Mouse (Mus musculus) brain, embryonic 18.5 days (tissue): ENCODE data around the gene Rab40b.

Source experiments
- DNase-seq: peaks from one replicate; pipeline ENCODE4 v3.0.0-alpha.2; 2012; ENCODE audit warnings: low read depth, low spot score

Rab40b gene

DNA sequence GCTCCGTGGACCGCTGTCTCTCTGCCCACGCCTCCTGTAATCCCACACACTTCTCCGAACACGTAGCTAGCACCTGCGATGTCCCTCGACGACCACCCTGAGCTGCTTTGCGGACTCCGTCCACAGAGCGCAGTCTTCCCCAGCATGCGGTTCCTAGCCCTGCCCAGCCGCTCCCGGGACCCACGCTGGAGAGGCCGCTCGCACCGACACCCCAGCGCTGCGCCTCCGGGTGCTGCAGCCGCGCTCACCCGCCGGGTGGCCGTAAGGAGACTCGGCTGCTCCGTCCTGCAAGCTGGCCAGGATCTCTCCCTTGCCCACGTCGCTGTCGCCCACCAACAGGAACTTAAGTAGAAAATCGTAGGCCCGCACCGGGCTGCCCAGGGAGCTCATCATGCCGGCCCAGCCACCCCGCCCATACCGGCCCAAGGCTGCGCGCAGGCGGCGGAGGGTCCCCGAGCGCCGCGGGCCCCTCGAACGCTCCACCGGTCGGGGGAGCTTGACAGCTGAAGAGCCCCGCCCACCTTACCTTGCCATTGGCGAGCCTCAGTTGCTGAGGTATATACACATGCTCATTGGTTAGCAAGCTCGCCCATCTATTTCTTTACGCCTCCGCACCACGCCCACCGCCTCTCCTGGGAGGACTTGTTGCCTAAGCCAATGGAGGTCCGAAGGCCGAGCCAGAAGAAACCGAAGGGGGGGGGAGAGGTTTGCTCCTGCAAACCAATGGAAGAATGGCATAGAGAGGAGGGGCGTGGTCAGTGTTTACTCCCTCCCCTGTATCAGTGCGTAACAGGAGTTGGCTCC is at the start of gene Rab40b:
TSS of gene Rab40b (minus strand) at position 502 of the 804 bp plus-strand sequence.
- peak; percentile 95 for DNase-seq

DNA sequence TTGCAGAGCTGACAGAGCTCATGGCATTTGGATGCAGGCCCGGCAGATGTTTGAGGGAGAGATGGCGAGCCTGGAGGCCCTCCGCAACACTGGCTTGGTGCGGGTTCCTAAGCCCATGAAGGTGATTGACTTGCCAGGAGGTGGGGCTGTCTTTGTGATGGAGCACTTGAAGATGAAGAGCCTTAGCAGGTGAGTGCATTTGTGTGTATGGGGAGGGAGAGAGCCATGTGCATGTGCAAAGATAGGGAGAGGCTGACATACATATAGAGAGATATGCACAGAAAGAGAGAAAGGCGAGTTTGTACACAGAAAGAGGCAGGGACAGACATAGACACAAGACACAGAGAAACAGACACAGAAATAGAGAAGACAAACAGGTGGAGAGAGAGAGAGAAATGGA is 49.2 kb upstream of the Rab40b start:
- DNase-seq, result no peak

DNA sequence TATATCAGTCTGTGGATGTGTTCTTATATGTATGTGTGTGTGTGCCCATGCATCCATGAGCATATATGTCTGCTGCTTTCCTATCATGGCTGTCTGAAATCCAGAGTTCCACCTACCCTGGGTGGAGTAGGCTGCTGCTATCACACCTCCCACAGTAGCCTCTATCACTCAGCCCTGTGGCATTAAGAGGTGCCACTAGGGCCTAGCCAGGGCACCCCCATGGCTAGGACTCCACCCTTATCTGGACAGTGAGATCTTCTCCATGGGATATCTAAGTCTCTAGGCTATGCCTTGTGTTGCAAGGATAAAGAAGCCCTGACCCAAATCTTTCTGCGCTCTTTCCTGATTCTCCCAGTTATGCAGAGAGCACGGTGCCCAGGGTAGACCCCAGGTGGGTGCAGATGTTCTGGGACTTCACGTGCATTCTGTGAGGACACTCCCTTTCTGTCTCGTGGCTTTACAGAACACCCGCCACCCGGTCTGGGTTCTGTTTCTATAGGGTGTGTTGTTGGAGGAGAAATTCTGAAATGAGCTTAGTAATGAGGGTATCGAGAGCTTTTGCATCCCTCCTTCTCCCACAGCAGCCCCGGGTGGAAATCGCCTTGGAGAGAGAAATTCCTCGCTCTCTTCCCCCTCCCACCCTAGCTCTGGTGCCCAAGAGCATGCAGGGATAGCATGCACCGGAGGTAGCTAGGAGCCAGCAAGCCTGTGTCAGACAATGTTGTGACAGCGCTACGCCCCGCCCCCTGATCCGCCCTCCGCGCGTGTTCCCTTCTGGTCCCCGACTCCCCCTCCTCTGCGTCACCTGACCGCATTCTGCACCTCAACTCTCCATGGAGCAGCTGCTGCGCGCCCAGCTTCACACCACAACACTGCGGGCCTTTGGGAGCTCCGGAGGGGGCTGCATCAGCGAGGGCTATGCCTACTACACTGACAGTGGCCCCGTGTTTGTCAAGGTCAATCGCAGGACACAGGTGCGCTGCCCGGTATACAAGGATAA is 46.4 kb upstream of the Rab40b start, which contains the start of gene Fn3k:
TSS of gene Fn3k (plus strand) at position 758 of the 1,000 bp plus-strand sequence.
- peak; percentile 73 for DNase-seq

DNA sequence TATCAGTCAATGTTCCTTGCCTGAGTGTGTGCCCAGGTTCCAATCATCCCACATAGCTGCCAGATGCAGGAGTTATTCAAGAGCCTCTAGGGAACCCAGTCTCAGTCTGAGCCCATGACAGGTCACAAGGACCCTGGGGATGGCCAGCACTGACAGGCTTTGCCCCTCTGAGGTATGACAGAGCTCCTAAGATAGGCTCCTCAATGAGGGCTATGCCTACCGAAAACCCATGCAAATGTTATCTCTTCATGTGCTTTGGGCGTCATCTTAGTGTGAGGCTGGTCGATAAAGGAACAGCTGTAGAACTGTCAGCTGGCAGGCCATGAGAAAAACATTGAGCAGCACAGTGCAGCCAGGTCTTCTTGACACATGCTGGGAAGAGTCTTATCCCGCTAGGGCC is 45.3 kb upstream of the Rab40b start:
- no peak for DNase-seq

DNA sequence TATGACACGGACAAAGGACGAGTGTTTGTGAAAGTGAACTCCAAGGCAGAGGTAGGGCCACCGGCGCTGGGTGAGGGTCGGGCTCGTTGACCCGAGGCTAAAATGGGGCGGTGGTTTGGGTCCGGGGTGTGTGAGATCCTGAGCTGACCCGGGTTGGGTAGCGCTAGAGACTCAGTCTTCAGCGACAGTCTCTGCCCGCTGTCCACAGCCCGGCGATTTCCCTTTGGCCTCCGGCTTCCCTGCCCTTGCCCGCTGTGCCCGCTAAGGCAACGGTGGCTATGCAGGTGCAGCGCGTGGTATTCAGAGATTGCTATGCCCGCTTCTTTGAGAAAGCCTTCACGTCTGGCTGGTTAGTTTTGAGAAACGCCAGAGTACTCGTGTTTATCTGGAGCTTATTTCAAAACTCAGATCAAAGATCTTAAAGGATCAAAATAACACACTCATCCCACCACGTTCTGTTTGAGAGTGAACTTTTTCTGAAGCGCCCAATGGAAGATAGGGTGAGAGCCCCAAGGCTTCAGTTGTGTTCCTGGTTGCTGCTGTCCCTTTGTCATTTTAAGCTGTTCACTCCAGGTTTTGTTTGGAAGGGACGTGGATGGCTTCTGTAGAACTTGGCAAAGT is 33.6 kb upstream of the Rab40b start:
- DNase-seq, result no peak

DNA sequence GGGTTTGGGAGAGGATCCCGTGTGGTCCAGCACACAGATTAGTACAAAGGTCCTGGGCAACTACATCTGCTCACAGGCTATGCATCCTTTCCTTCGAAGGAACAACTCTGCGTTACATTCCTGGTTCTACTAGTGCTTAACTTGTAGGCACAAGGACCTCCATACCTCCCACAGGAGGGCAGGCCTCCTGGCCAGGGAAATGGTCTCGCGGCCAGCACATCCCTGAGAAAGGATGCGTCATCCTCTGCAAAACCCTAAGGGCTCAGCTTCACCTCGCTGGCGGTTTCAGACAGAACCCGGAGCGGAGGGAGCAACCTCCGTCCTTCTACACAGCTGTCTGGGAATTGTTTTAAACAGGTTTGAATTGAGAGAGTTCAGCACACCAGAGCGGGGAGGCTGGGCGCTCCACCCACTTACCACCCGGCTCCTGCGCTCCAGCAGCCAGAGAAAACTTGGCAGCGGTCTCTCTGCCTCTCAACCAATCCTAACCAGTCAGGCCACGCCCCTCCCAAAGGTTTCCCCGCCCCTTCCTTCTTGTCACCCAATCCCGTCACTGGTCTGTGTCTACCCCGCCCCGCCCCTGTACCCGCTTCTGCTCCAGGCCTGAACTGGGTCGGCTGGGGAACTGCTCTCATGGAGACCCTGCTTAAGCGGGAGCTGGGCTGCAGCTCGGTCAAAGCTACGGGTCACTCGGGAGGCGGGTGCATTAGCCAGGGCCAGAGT is 32.9 kb upstream of the Rab40b start, which contains the start of gene Fn3krp:
TSS of gene Fn3krp (plus strand) at position 572 of the 723 bp plus-strand sequence.
- peak; percentile 95 for DNase-seq

DNA sequence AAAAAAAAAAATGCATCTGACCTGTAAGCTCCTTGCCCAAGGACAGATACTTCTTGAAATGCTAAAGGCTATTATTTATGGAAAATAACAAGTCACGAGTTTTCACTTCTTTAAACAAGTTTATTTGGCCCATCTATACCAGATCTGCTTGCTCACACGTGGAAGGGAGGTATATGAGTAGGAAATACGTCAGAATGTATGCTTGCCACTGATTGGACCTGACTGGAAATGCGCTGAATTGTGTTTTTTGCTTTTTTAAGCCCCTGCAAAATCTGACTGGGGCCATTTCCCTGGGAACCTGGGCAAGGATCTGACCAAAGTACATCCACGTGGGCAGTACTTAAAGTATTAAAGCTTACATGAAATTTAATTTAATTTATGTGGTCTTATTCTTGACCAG is 32.3 kb upstream of the Rab40b start:
- DNase-seq, result no peak

DNA sequence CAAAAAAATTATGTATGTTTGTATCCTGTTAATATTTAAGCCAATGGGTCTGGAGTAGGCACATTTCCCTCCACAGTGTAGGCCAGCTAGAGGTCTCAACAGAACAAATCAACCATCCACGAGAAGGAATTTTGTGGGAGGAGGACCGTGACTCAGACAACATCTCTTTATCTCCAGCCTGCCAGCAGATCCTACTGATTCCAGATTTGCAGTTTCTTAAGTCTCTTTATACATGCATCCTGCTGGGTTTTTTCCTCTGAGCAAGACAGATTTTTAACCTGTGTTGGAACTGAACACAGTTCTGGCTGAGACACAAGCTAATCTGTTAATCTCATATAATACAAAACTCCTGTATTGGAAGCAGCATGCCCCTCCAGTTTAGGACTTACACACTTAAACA is 30.9 kb upstream of the Rab40b start:
- DNase-seq, result no peak

DNA sequence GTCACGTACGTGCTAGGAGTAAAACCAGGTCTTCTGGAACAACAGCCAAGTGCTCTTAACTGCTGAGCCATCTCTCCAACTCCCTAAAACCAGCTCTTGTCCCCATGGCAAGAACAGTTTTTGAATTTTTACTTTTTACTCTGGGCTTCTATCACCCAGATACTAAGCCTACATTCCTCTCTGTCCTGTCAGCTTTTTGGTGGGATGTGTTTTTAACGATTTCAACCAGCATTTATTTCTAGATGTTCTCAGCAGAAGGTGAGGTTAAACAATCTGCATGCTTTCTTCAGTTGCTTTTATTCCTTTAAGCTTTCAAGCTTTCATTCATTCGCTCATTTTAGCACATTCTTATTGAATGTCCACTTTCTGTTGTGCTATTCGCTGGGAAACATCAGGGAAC is 29.9 kb upstream of the Rab40b start:
- no peak for DNase-seq

DNA sequence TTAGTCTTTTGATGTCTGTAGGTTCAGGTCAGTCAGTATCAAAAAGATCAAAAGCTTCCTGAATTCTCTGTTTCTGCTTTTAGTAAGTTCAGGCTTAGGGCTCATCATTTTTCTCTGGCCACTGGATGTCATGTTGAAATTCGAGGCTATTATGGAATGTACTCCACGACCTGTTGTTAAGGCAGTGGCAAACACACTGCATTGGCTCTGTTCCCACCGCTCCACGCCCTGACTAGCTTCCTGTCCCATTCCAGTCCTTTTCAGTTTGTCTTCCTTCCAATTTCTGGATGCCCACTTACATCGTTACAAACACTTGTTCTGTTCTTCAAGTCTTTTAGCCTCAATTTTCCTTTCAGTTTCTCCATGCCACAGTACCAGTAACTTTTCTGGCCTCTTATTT is 27.3 kb upstream of the Rab40b start:
- DNase-seq, result no peak

DNA sequence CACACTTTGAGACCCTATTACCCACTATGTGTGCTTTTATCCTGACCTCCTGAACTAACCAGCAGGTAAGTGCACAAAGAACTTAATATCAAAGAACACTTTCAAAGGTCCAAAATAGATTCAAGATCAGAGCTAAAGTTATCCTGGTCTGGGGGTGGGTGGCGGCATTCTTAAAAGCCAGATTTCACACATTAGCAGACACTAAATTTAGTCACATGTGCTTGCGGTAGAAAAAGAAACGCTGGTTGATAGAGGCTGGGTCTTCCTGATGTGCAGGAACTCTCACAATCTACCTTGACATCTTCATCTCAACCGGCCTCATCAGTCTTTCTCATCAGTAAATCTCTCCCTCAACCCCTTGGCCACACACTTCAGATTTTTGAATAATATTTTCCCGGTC is 26.7 kb upstream of the Rab40b start:
- DNase-seq, result no peak

DNA sequence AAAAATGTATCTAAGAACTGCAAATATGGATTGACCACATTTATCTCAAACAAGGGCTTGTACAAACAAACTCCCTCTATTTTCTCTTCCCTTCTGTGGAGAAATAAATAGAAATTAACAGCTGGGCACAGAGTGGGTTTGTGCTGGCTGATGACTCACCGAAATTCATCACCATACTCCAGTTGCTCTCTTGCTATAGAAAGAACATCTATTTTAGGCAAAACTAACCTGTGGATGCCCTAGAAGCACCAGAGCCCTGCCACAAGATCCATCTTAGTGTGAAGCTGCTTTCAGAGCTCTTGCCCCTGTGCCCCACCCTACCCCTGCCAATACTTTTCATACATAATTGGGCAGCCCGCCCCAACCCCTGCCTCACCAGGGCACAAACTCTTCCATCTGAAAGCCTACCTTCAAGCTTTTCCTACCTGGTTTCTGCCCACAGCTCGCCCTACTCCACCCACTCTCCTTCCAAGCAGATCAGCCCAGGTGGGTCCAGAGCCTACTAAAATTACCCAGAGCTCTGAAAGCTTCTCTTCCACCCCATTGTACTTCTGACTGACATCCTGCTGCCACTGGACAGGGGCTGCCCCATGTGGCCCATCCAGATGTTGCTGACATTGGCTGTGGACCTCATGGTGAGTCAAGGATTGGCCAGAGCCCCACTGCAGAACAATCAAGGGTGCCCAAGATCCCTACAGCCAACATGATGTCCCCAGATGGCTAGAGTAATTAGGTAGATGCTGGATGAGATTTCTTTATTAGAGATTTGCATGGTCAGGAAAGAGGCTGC is 19.5 kb upstream of the Rab40b start:
- DNase-seq, result no peak

DNA sequence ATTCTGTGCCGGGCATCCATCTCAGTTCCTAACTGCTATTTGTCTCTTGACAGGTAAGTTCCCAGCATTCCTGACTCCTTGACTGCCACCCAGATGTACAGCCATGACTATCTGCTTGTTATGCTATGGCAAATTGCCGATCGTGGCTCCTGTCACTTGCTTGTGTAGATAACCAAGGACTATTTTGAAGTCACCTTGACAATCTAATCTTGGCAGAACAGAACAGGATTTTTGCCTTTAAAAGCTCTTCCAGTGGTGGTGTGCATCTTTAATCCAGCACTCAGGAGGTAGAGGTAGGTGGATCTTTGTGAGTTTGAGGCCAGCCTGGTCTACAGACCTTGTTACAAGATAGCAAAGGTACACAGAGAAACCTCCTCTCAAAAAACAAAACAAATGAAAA is 4.4 kb upstream of the Rab40b start:
- no peak for DNase-seq

DNA sequence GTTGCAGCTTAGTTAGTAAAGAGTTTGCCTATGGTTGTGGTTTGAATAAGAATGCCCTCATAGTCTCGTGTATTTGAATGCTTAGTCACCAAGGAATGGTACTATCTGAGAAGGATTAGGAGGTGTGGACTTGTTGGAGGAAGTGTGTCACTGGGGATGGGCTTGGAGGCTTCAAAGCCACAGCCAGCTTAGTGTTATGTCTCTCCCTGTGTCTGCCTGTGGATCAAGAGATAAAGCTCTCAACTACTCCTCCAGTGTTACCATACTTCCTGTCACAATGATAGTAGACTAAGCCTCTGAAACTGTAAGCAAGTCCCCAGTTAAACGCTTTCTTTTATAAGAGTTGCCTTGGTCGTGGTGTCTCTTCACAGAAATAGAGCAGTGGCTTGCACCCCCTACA is 2.7 kb upstream of the Rab40b start:
- DNase-seq, result no peak

DNA sequence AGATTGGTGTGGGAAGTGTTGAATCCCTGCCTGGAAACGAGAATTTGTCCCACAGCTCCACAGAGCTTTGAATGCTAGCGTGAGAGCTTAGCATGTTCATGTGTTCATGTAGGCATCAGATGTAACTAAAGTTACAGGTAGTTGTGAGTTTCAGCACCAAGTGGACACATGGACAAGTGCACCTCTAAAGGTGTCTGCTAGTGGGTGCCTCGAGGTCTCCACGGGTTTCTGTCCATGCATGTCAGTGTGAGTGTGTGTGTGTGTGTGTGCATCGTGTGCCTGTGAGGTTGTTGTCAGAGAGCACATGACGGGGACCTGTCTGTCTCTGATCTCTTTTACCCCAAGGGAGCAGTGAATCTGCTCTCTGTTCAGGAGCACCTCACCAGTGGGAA is 499 bp upstream of the Rab40b start:
- no peak for DNase-seq

DNA sequence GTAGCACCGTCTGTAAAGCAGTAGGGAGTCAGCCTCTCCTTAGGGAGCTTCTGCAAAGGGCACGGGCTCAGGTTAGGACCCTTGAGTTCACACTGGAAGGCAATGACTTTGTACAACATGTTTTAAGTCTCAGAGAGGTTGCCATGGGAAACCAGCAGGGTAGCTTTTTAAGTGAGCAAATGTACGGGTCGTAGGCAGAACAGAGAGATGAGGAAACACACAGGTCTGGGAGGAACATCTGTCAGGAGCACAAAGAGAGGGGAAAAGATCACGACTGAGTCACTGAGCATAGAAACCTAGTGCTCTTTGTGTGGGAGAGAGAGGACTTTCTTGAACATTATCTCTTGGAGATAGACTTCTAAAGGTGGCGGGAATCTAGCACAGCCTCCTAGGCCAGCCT is 7.8 kb downstream of the Rab40b start:
- no peak for DNase-seq

DNA sequence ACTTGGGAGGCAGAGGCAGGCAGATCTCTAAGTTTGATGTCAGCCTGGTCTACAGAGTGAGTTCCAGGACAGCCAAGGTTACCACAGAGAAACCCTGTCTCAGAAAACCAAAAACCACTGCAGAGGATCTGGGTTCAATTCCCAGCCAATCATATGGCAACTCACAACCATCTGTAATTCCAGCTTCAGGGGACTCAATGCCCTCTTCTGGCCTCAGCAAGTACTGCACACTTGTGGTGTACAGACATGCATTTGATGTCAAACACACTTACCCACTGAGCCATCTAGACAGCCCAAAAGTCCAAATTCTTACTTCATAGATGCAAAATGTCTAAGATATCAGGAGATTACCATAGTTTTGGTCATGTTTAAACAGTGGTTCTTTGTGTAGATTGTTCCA is 9.4 kb downstream of the Rab40b start:
- no peak for DNase-seq

DNA sequence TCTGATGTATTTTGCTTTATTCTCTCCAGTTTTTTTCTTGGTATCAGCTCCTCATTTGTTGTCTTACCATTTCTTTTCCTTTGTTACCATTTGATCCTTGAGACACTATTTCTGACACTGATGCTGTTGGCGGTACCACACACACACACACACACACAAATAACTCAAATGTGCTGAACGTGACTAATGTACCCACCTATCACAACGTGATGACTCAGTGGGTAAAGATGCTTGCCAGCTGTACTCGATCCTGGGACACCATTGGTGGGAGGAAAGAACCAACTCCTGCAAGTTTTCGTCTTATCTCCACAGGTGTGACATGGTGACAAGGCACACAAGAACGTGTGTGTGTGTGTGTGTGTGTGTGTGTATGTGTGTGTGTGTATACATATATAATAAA is 14.7 kb downstream of the Rab40b start:
- DNase-seq, result no peak

DNA sequence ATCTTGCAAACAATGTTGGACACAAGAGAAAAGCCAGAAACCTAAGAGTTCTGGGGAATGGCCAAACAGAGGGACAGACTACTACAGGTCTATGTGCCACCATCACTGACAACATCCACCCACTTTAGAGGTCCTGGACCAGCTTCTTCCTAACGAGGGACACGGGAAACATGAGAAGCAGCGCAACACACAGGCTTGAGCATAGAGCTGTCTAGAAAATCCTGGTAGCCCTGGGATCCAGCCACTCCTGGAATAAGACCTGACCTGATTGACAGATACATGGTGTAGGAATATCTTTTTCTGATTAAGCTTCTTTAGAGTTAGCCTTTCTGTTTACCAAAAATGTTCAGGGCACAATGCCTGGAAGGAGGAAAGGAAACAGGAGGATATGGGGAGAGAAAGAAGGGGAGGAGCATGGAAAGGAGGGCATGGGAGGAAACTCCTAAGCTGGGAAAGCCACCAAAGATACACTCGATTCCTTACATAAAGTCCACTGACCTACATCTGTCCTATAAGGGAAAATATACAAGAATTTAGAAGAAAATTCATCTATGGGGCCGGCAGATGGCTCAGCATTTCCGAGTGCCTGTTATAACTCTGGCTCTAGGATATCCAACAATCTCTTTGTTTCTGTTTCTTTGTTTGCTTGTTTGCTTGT is 17.6 kb downstream of the Rab40b start:
- DNase-seq, result no peak

DNA sequence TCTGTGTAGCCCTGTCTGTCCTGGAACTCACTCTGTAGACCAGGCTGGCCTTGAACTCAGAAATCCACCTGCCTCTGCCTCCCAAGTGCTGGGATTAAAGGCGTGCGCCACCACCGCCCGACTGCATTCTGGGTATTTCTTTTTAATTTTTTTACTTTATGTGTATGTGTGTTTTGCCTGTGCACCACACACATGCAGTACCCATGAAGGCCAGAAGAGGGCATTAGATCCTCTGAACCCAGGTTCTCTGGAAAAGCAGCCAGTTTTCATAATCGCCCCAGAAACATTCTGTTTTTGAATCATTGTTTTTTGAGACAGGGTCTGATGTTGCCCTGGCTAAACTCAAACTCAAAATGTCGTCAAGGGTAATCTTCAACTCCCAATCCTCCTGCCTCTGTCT is 18.4 kb downstream of the Rab40b start:
- DNase-seq, result no peak
